Mouse (Mus musculus) heart, embryonic 15.5 days (tissue): ENCODE data around the gene Ift80. TPM values are rescaled to one million over a fixed set of nuclear protein-coding genes. Genes with fewer than 3 reads are reported as not detected.
A peak's percentile ranks its signal among the peaks of the same experiment; 100 is the strongest.

Experiments
- ATAC-seq: fragments of 200-750 bp; cut with Nextera tagmentation; replicated peaks from 2 replicates; pipeline ENCODE4 v1.8.0; 2017; ENCODE audit warnings: low read depth, moderate TSS enrichment; ENCODE audit not compliant: insufficient number of reproducible peaks, insufficient read depth, low FRiP score
- H3K27ac ChIP-seq: fragments of 300-500 bp; sonication (generic); 2 replicates; pipeline ENCODE4 v1.5.1; 2015; ENCODE audit warnings: mild to moderate bottlenecking, inconsistent platforms
- H3K27me3 ChIP-seq: fragments of 300-500 bp; sonication (generic); 2 replicates; pipeline ENCODE4 v1.6.1; 2015; ENCODE audit warnings: inconsistent platforms
- H3K36me3 ChIP-seq: fragments of 300-500 bp; sonication (generic); 2 replicates; pipeline ENCODE4 v1.6.1; 2015; ENCODE audit warnings: mild to moderate bottlenecking, inconsistent platforms
- H3K4me1 ChIP-seq: fragments of 300-500 bp; sonication (generic); replicated peaks from 2 replicates; pipeline ENCODE4 v1.6.1; 2015; ENCODE audit warnings: inconsistent platforms
- H3K4me2 ChIP-seq: fragments of 300-500 bp; sonication (generic); 2 replicates; pipeline ENCODE4 v1.6.1; 2015; ENCODE audit warnings: inconsistent platforms, mild to moderate bottlenecking, moderate library complexity
- H3K4me3 ChIP-seq: fragments of 300-500 bp; sonication (generic); 2 replicates; pipeline ENCODE4 v1.5.1; 2015; ENCODE audit warnings: mild to moderate bottlenecking, inconsistent platforms
- H3K9ac ChIP-seq: fragments of 300-500 bp; sonication (generic); 2 replicates; pipeline ENCODE4 v1.6.1; 2015; ENCODE audit warnings: mild to moderate bottlenecking, inconsistent platforms
- H3K9me3 ChIP-seq: fragments of 300-500 bp; sonication (generic); replicated peaks from 2 replicates; pipeline ENCODE4 v1.6.1; 2016; ENCODE audit warnings: inconsistent platforms
- WGBS: fragments of 180-500 bp; shearing (Covaris S2); methylation state at CpG from one replicate; pipeline ENCODE4 v1.1.7; 2015; ENCODE audit warnings: mixed read lengths; 5-methylcytosine and 5-hydroxymethylcytosine counted together
- polyA plus RNA-seq: library from polyadenylated mRNA; unstranded; fragments of >200 nt; fragmentation: Nextera tagmentation; extraction: Ambion mirVana; gene quantifications from 2 replicates; pipeline ENCODE4 v1.2.1, GENCODE M21; 2015

Ift80 gene
- polyA plus RNA-seq, 1 experiment from 2014 or later, result 8.4 TPM

GRCm38 (mm10) chr3:68980898-68981297 is 23.5 kb downstream of the Ift80 start:
- H3K4me1 ChIP-seq, result peaks cover 26% of the 10 kb centered on the region
- H3K27me3 ChIP-seq, result no peaks in the 10 kb centered on the region
- H3K27ac ChIP-seq, result 0 out of 2 replicates have a peak overlapping the region, but pooled peaks have one; percentile 9
- no peak overlapping the region for H3K9ac ChIP-seq
- ATAC-seq, result no peak
- H3K9me3 ChIP-seq, result no peaks in the 10 kb centered on the region
- H3K36me3 ChIP-seq, result no peaks in the 10 kb centered on the region; the same call in none of the 2 replicates
- H3K4me2 ChIP-seq, result no peak overlapping the region
- WGBS, result 53% methylated on average over 9 of the region's 9 CpGs
- H3K4me3 ChIP-seq, result no peak overlapping the region

- WGBS, result 57% methylated on average over 10 of the region's 10 CpGs
- no peaks in the 10 kb centered on the region; the same call in none of the 2 replicates for H3K36me3 ChIP-seq
- H3K27me3 ChIP-seq, result no peaks in the 10 kb centered on the region
- H3K27ac ChIP-seq, result no peak overlapping the region
- H3K4me2 ChIP-seq, result no peak overlapping the region
- peaks cover 33% of the 10 kb centered on the region for H3K4me1 ChIP-seq
- H3K9me3 ChIP-seq, result no peaks in the 10 kb centered on the region
- ATAC-seq, result no peak
- H3K9ac ChIP-seq, result no peak overlapping the region
- H3K4me3 ChIP-seq, result no peak overlapping the region
These were observed 25.2 kb downstream of the Ift80 start for GRCm38 (mm10) chr3:68979187-68979586.

- peaks cover 33% of the 10 kb centered on the region for H3K4me1 ChIP-seq
- no peak overlapping the region for H3K9ac ChIP-seq
- WGBS, result 42% methylated on average over 4 of the region's 4 CpGs
- no peak overlapping the region for H3K4me2 ChIP-seq
- no peaks in the 10 kb centered on the region for H3K9me3 ChIP-seq
- peaks cover 3% of the 10 kb centered on the region for H3K36me3 ChIP-seq
- ATAC-seq, result no peak
- H3K27ac ChIP-seq, result 0 out of 2 replicates have a peak overlapping the region, but pooled peaks have one; percentile 23
- no peaks in the 10 kb centered on the region for H3K27me3 ChIP-seq
- H3K4me3 ChIP-seq, result no peak overlapping the region
These were observed 26.7 kb downstream of the Ift80 start for GRCm38 (mm10) chr3:68977696-68978095.

GRCm38 (mm10) chr3:68975533-68976490 is 28.6 kb downstream of the Ift80 start:
- peaks cover 3% of the 10 kb centered on the region for H3K36me3 ChIP-seq
- H3K9me3 ChIP-seq, result no peaks in the 10 kb centered on the region
- WGBS, result 61% methylated on average over 9 of the region's 9 CpGs
- H3K4me3 ChIP-seq, result no peak overlapping the region
- H3K27ac ChIP-seq, result peak overlapping the region; percentile 63
- no peaks in the 10 kb centered on the region for H3K27me3 ChIP-seq
- ATAC-seq, result no peak
- H3K4me1 ChIP-seq, result peaks cover 30% of the 10 kb centered on the region
- H3K4me2 ChIP-seq, result no peak overlapping the region
- H3K9ac ChIP-seq, result no peak overlapping the region

- Histone ChIP-seq H3K9me3 (no peaks in the 10 kb centered on the region), H3K4me1 (peaks cover 30% of the 10 kb centered on the region), H3K27ac (peak overlapping the region; percentile 5), H3K27me3 (no peaks in the 10 kb centered on the region), H3K4me3 (no peak overlapping the region), H3K36me3 (peaks cover 3% of the 10 kb centered on the region), H3K4me2 (no peak overlapping the region), H3K9ac (no peak overlapping the region)
- WGBS, result 70% methylated on average over 8 of the region's 8 CpGs
- no peak for ATAC-seq
These were observed 29.5 kb downstream of the Ift80 start for GRCm38 (mm10) chr3:68974639-68975532.

- no peak for ATAC-seq
- H3K4me2 ChIP-seq, result no peak overlapping the region
These were observed 30.8 kb downstream of the Ift80 start for GRCm38 (mm10) chr3:68973574-68973973.

GRCm38 (mm10) chr3:68969091-68969590 is 35.2 kb downstream of the Ift80 start:
- H3K9me3 ChIP-seq, result no peaks in the 10 kb centered on the region
- H3K4me3 ChIP-seq, result no peak overlapping the region
- ATAC-seq, result no peak
- no peaks in the 10 kb centered on the region for H3K27me3 ChIP-seq
- no peak overlapping the region for H3K27ac ChIP-seq
- peaks cover 16% of the 10 kb centered on the region for H3K36me3 ChIP-seq
- no peak overlapping the region for H3K4me2 ChIP-seq
- H3K9ac ChIP-seq, result no peak overlapping the region
- WGBS, result 87% methylated on average over 3 of the region's 3 CpGs
- H3K4me1 ChIP-seq, result 0 out of 2 replicates have a peak, but pooled peaks cover 3% of the 10 kb centered on the region

More at GRCm38 (mm10) chr3:68973574-68973973, 30.8 kb downstream of the Ift80 start:
- H3K9me3 ChIP-seq, result no peaks in the 10 kb centered on the region
- H3K4me1 ChIP-seq, result peaks cover 26% of the 10 kb centered on the region
- WGBS, result 58% methylated on average over 1 of the region's 1 CpGs
- H3K27ac ChIP-seq, result no peak overlapping the region
- H3K27me3 ChIP-seq, result no peaks in the 10 kb centered on the region
- peaks cover 3% of the 10 kb centered on the region for H3K36me3 ChIP-seq
- no peak overlapping the region for H3K9ac ChIP-seq
- H3K4me3 ChIP-seq, result no peak overlapping the region

GRCm38 (mm10) chr3:68967404-68967803 is 37.0 kb downstream of the Ift80 start:
- no peak overlapping the region for H3K4me2 ChIP-seq
- H3K9ac ChIP-seq, result no peak overlapping the region
- H3K36me3 ChIP-seq, result peaks cover 21% of the 10 kb centered on the region
- H3K4me1 ChIP-seq, result 0 out of 2 replicates have a peak, but pooled peaks cover 3% of the 10 kb centered on the region
- no peaks in the 10 kb centered on the region for H3K27me3 ChIP-seq
- no peak overlapping the region for H3K4me3 ChIP-seq
- ATAC-seq, result no peak; the same call in 1 of the 2 replicates
- WGBS, result 22% methylated on average over 6 of the region's 6 CpGs
- H3K27ac ChIP-seq, result no peak overlapping the region
- no peaks in the 10 kb centered on the region for H3K9me3 ChIP-seq

GRCm38 (mm10) chr3:68966527-68967285 is 37.7 kb downstream of the Ift80 start:
- H3K4me2 ChIP-seq, result no peak overlapping the region
- H3K4me3 ChIP-seq, result no peak overlapping the region
- no peak overlapping the region for H3K9ac ChIP-seq
- WGBS, result 91% methylated on average over 6 of the region's 6 CpGs
- H3K9me3 ChIP-seq, result no peaks in the 10 kb centered on the region
- 0 out of 2 replicates have a peak, but pooled peaks cover 3% of the 10 kb centered on the region for H3K4me1 ChIP-seq
- no peaks in the 10 kb centered on the region for H3K27me3 ChIP-seq
- peaks cover 21% of the 10 kb centered on the region for H3K36me3 ChIP-seq
- no peak overlapping the region for H3K27ac ChIP-seq
- no peak for ATAC-seq

- ATAC-seq, result no peak
- H3K27ac ChIP-seq, result no peak overlapping the region
- H3K36me3 ChIP-seq, result peaks cover 24% of the 10 kb centered on the region
- no peak overlapping the region for H3K4me3 ChIP-seq
- H3K27me3 ChIP-seq, result no peaks in the 10 kb centered on the region
- H3K9ac ChIP-seq, result no peak overlapping the region
- H3K9me3 ChIP-seq, result no peaks in the 10 kb centered on the region
- 0 out of 2 replicates have a peak, but pooled peaks cover 3% of the 10 kb centered on the region for H3K4me1 ChIP-seq
- no peak overlapping the region for H3K4me2 ChIP-seq
These were observed 39.7 kb downstream of the Ift80 start for GRCm38 (mm10) chr3:68964682-68965081.
